In the genomic region with DNA sequence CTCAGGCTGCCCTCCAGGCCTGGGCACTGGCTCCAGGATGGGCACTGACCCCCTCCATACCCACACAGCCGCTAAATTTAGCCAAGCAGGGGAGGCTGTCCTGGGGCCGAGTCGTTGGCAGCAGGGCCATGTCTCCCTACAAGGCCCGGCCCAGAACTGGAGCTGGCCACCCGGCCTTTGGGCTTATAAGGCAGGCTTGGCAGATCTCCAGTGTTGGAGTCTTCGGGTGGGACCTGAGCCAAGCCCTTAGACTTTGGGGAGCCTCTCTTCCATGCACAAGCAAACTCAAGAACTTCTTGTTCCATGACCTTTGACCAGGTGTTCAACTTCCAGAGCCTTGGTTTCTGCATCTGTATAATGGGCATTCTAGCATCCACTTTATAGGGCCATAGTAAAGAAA, we compare ENCODE assay signal across 22 mouse cellular contexts.
"Had no signal": no experiment of that assay in that cellular context is flagged by ENCODE, and none has a peak within 500 bp of the region (broad histone marks: within the 10 kb centered on the region; RNA-seq: fewer than 3 reads in every experiment).

No protein-coding gene starts in this region.

- H3K36me3 ChIP-seq: forebrain, embryonic 15.5 days; heart, embryonic 13.5 days; heart, embryonic 15.5 days; hindbrain, embryonic 13.5 days; hindbrain, embryonic 15.5 days; limb, embryonic 13.5 days; limb, embryonic 15.5 days had no signal

- H3K27me3 ChIP-seq: forebrain, embryonic 15.5 days; heart, embryonic 15.5 days; hindbrain, embryonic 13.5 days; hindbrain, embryonic 15.5 days; limb, embryonic 13.5 days; limb, embryonic 15.5 days had no signal

- H3K4me2 ChIP-seq: forebrain, embryonic 15.5 days; heart, embryonic 11.5 days; heart, embryonic 13.5 days; heart, embryonic 15.5 days; hindbrain, embryonic 13.5 days; hindbrain, embryonic 15.5 days; limb, embryonic 13.5 days; limb, embryonic 15.5 days had no signal

- H3K27ac ChIP-seq: forebrain, embryonic 15.5 days; heart, adult 2 months; heart, embryonic 13.5 days; heart, embryonic 15.5 days; hindbrain, embryonic 13.5 days; hindbrain, embryonic 15.5 days; hindbrain, postnatal 0 days; kidney, postnatal 0 days; limb, embryonic 13.5 days; limb, embryonic 15.5 days had no signal

- H3K9ac ChIP-seq: forebrain, embryonic 15.5 days; forebrain, postnatal 0 days; heart, embryonic 13.5 days; heart, embryonic 15.5 days; hindbrain, embryonic 13.5 days; hindbrain, embryonic 15.5 days; limb, embryonic 13.5 days; limb, embryonic 15.5 days had no signal

- H3K9me3 ChIP-seq: forebrain, embryonic 15.5 days; heart, embryonic 13.5 days; heart, embryonic 15.5 days; hindbrain, embryonic 13.5 days; hindbrain, embryonic 15.5 days; limb, embryonic 13.5 days; limb, embryonic 15.5 days had no signal

- H3K4me1 ChIP-seq: forebrain, embryonic 15.5 days; hindbrain, embryonic 13.5 days; hindbrain, embryonic 15.5 days had no signal

- ATAC-seq: forebrain, embryonic 15.5 days; forebrain, postnatal 0 days; hindbrain, postnatal 0 days had no signal

- H3K4me3 ChIP-seq: forebrain, embryonic 15.5 days; heart, adult 2 months; heart, embryonic 13.5 days; heart, embryonic 15.5 days; hindbrain, embryonic 13.5 days; hindbrain, embryonic 15.5 days; limb, embryonic 13.5 days; limb, embryonic 15.5 days had no signal

- DNase-seq: forebrain, postnatal 0 days; gastrocnemius, postnatal 14 days; gastrocnemius, postnatal 36 days; heart, adult 11 months; heart, adult 2 months; heart, postnatal 14 days; heart, postnatal 36 days; kidney, adult 11 months; kidney, postnatal 14 days; layer of hippocampus, adult 9-11 months; layer of hippocampus, postnatal 36 days; left cerebral cortex, postnatal 4 days had no signal
